Mouse (Mus musculus): Measurements from ENCODE around the gene Dnase1l2. TPM values are rescaled to one million over a fixed set of nuclear protein-coding genes. Genes with fewer than 3 reads are reported as not detected.

The Dnase1l2 gene
- polyA plus RNA-seq, 1 experiment, result 0.15 TPM

DNA sequence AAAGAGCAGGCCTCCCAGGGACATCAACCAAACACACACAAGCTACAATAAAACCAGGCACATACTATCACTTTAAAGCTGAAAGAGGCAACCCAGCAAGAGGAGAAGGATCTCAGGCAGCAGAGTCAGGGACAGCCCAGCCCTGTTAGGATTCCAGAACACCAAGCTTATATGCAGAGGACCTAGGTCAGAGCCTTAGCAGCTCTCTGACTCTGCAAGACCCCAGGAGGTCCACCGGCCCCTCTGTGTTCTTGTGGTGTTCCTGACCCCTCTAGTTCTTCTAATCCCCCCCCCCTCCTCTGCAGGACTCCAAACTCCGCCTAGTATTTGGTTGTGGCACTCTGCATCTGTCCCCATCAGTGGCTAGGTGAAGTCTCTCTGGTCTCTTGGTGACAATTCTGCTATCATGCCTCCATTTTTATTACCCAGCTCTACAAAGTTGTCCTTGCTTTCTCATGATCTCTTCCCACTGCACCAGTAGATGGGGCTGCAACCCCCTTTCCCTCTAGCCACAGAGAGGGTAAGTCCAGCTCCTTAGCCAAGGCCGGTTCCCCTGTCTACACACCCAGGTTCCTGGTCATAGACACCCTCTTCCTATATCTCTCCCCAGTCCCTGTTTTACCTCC is 37.4 kb upstream of the Dnase1l2 start:
- peaks cover 12% of the 10 kb centered on the region for H3K27me3 ChIP-seq (ENCODE audit: control insufficient read depth)
- peak overlapping the region; percentile 19 for H3K4me3 ChIP-seq (replicated peaks)
- peaks cover 29% of the 10 kb centered on the region for H3K36me3 ChIP-seq (ENCODE audit: control insufficient read depth)
- TF ChIP-seq GATA1 (IDR thresholded peaks at IDR 0.05; ENCODE audit: low read length), result no peak
- H3K9me3 ChIP-seq (ENCODE audit: control insufficient read depth, low read length), result no peaks in the 10 kb centered on the region
- H3K4me1 ChIP-seq (ENCODE audit: control insufficient read depth), result peaks cover 36% of the 10 kb centered on the region

DNA sequence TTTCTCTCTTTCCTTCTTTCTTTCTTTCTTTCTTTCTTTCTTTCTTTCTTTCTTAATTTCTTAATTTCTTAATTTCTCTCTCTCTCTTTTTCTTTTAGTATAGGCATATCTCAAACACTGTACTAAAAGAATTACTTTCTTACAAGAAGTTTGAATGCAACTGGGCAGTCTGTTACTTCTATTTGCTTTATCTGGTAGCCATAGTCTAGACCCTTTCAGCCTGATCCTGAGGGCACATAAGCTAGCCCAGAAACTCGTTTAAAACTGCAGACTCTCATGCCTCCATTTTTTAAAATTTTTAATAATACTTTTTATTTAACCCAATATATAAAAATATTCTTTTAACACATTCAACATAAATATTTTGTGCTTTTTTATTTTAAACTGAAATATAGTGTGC is 36.5 kb upstream of the Dnase1l2 start:
- Histone ChIP-seq H3K27me3 (ENCODE audit: control insufficient read depth) (peaks cover 4% of the 10 kb centered on the region), H3K4me1 (ENCODE audit: control insufficient read depth) (peaks cover 36% of the 10 kb centered on the region), H3K36me3 (ENCODE audit: control insufficient read depth) (peaks cover 38% of the 10 kb centered on the region), H3K4me3 (replicated peaks) (peak overlapping the region; percentile 90), H3K9me3 (ENCODE audit: control insufficient read depth, low read length) (no peaks in the 10 kb centered on the region)
- TF ChIP-seq TAL1 (IDR thresholded peaks at IDR 0.05; ENCODE audit: low read length), result no peak
- no peak for TF ChIP-seq GATA1 (IDR thresholded peaks at IDR 0.05; ENCODE audit: low read length)

DNA sequence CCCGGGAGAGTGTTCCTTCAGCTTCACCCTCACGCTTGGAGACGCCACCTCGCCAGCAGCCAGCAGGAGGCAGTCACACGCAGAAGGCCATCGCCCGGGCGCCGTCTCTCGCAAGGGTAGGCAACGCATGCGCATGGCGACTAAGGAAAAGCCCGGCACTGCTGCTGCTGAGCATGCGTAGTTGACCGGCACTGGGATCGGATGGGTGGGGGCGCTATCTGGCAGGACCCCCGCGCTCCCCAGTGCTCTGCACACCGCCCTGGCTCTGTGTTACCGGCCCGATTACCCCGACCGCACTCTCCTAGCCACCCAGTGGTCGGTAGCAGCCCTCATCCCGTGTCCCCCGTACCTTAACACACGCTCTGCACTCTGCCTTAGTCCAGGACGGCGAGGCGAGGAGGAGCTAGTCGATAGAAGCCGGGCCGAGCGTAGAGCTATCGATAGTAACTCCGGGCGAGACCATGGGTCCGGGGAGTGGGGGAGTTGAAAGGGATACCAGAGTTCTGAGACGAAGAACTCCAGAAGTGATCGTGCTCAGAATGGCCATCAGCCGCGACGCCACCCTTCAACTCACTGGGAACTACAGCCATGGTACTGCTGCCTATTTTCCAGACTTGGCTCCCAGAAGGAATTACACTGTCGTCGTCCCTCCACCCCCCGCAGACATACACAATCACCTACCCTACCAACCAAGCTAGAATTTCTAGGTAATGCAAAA is 35.9 kb upstream of the Dnase1l2 start, which contains the start of gene Mlst8:
Gene Mlst8 (minus strand): TSS at position 416 of the 718 bp plus-strand sequence.
- Histone ChIP-seq H3K27me3 (ENCODE audit: control insufficient read depth) (peaks cover 3% of the 10 kb centered on the region), H3K4me3 (replicated peaks) (peak within 1 kb of the TSS; percentile 90), H3K36me3 (ENCODE audit: control insufficient read depth) (peaks cover 44% of the 10 kb centered on the region), H3K9me3 (ENCODE audit: control insufficient read depth, low read length) (no peaks in the 10 kb centered on the region), H3K4me1 (ENCODE audit: control insufficient read depth) (peaks cover 41% of the 10 kb centered on the region)
- TF ChIP-seq GATA1 (IDR thresholded peaks at IDR 0.05; ENCODE audit: low read length) (no peak), TAL1 (IDR thresholded peaks at IDR 0.05; ENCODE audit: low read length) (no peak)

DNA sequence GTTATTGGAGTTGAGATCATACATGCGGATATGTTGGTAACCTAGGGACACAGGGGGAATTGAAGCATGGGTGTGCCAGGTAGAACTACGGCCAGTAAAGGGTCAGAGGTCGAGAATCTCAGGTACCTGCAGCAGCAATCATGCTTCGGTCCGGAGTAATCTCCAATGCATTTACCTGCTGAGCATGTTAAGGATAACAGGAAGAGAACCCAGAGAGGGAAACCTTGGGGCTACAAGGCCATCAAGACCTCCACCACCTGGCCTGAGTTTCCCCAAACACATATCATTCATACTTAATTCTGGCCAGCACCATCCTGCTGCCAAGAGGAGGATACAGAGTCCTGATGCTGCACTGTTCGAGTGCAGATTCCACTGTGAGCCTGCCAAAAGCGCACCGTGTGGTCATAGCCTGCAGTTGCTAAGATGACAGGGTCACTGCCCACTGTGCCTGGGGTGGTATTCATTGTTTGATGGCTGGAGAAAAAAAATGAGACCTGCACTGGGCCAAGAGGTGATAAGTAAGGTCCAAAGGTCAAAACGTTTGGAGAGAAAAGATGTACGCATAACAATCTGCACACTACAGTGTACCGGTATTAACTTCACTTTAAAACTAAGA is 35.2 kb upstream of the Dnase1l2 start:
- Histone ChIP-seq H3K4me1 (ENCODE audit: control insufficient read depth) (peaks cover 48% of the 10 kb centered on the region), H3K27me3 (ENCODE audit: control insufficient read depth) (no peaks in the 10 kb centered on the region), H3K4me3 (replicated peaks) (peak overlapping the region; percentile 90), H3K9me3 (ENCODE audit: control insufficient read depth, low read length) (no peaks in the 10 kb centered on the region), H3K36me3 (ENCODE audit: control insufficient read depth) (peaks cover 51% of the 10 kb centered on the region)
- no peak for TF ChIP-seq TAL1 (IDR thresholded peaks at IDR 0.05; ENCODE audit: low read length)
- no peak for TF ChIP-seq GATA1 (IDR thresholded peaks at IDR 0.05; ENCODE audit: low read length)

DNA sequence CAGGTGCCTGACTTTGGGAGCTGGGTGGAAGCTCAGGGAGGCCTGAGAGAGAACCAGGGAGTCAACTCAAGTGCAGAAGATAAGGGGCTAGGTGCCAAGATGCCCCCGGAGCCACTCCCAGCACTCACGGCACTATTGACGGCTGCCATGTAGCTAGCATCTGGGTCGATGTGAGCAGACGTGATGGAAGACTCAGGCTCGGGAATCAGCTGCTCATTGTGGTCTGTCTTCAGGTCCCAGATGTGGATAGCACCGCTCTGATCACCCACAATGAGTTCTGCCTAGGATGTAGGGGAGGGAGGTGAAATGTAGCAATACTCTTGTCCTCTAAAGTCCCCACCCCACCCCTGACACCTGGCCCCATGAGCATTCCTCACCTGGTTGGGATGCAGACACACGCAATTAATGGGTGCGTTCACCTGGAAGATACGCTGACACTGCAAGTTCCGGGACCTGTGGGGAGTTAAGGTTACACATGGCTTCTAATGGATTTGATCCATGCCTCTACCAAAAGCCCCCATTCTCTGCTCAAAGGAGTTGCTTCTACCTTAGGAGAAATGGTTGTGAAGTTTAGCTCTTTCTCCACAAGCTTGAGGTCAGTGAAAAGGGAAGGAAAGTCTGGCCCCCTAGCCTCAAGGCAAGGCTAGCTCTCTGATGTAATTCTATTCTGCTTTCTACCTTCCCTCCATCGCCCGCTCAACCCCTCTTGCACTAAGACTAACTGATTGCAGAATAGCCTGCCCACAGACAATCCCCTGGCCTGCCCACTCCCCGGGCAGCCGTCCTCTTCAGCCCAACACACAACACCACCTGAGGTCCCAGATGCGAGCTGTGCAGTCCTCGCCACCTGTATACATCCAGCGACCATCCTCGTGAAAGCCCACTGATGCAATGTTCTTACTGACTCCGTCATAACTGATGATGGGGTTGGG is 34.4 kb upstream of the Dnase1l2 start:
- H3K4me1 ChIP-seq (ENCODE audit: control insufficient read depth), result peaks cover 56% of the 10 kb centered on the region
- no peaks in the 10 kb centered on the region for H3K9me3 ChIP-seq (ENCODE audit: control insufficient read depth, low read length)
- H3K36me3 ChIP-seq (ENCODE audit: control insufficient read depth), result peaks cover 59% of the 10 kb centered on the region
- H3K4me3 ChIP-seq (replicated peaks), result peak overlapping the region; percentile 90
- no peak for TF ChIP-seq GATA1 (IDR thresholded peaks at IDR 0.05; ENCODE audit: low read length)
- no peak for TF ChIP-seq TAL1 (IDR thresholded peaks at IDR 0.05; ENCODE audit: low read length)
- no peaks in the 10 kb centered on the region for H3K27me3 ChIP-seq (ENCODE audit: control insufficient read depth)

DNA sequence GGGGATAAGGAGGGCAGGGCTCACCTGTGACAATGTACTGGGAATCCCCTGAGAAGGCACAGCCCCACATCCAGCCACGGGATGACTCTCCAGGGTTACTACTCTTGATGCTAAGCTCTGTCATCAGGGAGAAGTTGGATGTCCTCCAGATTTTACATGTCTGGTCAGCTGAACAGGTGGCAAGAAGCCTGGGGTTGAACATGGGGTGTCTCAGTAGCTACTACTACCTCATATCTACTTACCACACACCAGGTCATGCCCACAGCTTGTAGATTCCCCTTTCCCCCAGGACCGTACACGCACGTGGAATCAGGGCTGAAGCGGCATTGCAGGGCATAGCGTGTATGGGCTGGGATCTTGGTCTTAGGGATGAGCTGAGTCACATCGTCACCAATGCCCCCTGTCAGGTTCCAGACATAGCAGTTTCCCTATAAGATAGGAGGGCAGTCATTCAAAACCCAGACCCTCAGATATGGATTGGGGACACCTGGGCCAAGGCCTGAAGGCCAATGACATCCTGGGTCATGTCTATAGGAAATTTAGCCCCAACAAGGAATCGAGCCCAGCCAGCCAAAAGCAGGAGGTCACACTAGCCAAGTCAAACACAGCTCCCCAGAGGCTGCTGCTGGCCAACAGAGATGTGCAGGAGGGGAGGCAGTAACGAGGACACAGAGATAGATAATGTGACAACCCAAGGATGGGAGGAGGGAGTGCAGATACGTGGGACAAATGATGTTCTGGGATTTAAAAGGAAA is 33.3 kb upstream of the Dnase1l2 start:
- H3K4me1 ChIP-seq (ENCODE audit: control insufficient read depth), result peaks cover 65% of the 10 kb centered on the region
- no peak overlapping the region for H3K4me3 ChIP-seq (replicated peaks)

DNA sequence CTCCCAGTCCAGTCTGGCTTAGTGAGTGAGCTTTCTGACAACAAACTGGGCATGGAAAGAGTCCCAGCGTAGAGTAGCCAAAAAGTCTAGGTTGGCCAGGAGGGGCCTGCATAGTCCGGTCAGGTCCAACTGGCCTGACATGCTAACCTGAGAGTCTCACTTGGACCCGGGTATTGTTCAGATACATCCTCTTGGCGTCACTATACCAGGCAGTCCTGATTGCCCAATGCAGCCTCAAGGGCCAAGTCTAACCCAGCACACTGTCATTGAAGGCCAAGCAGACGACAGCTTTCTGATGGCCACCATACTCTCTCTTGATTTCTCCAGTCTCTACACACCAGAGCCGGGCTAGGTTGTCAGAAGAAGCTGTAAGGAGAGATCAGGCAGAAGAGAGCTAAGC is 32.7 kb upstream of the Dnase1l2 start:
- H3K9me3 ChIP-seq (ENCODE audit: control insufficient read depth, low read length), result no peaks in the 10 kb centered on the region
- peaks cover 75% of the 10 kb centered on the region for H3K36me3 ChIP-seq (ENCODE audit: control insufficient read depth)
- TF ChIP-seq GATA1 (IDR thresholded peaks at IDR 0.05; ENCODE audit: low read length) (no peak), TAL1 (IDR thresholded peaks at IDR 0.05; ENCODE audit: low read length) (no peak)
- peaks cover 68% of the 10 kb centered on the region for H3K4me1 ChIP-seq (ENCODE audit: control insufficient read depth)
- H3K27me3 ChIP-seq (ENCODE audit: control insufficient read depth), result no peaks in the 10 kb centered on the region
- no peak overlapping the region for H3K4me3 ChIP-seq (replicated peaks)

More for the DNA sequence above, 33.3 kb upstream of the Dnase1l2 start:
- Histone ChIP-seq H3K36me3 (ENCODE audit: control insufficient read depth) (peaks cover 70% of the 10 kb centered on the region), H3K27me3 (ENCODE audit: control insufficient read depth) (no peaks in the 10 kb centered on the region), H3K9me3 (ENCODE audit: control insufficient read depth, low read length) (no peaks in the 10 kb centered on the region)
- TF ChIP-seq TAL1 (IDR thresholded peaks at IDR 0.05; ENCODE audit: low read length) (no peak), GATA1 (IDR thresholded peaks at IDR 0.05; ENCODE audit: low read length) (no peak)

DNA sequence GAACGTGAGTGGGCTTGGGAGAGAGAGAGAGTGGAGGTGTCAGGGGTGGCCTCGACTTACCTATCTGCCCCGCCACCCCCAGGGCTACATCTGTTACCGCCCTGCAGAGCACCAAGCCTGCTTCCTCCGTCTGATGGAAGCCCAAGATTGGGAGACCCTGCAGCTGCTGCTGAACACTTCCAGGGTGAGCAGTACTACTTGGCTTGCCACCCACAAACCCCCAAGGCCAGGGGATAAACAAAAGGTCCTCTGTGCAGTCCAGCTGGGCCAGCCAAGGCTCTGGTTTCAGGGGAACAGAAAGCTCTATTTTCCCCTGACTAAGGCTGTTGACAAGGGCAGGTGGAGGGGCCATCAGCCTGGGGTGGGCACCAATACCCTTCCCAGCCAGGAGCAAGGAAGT is 31.7 kb upstream of the Dnase1l2 start:
- TF ChIP-seq GATA1 (IDR thresholded peaks at IDR 0.05; ENCODE audit: low read length), result no peak
- TF ChIP-seq TAL1 (IDR thresholded peaks at IDR 0.05; ENCODE audit: low read length), result no peak
- Histone ChIP-seq H3K36me3 (ENCODE audit: control insufficient read depth) (peaks cover 75% of the 10 kb centered on the region), H3K9me3 (ENCODE audit: control insufficient read depth, low read length) (no peaks in the 10 kb centered on the region), H3K4me1 (ENCODE audit: control insufficient read depth) (peaks cover 61% of the 10 kb centered on the region), H3K27me3 (ENCODE audit: control insufficient read depth) (no peaks in the 10 kb centered on the region), H3K4me3 (replicated peaks) (peak overlapping the region; percentile 27)
